Mouse (Mus musculus) cortical plate, adult 2 months (tissue): ENCODE measurements around the gene Zfp963. TPM values are rescaled to one million over a fixed set of nuclear protein-coding genes. Genes with fewer than 3 reads are reported as not detected.

ENCODE experiments used
- H3K27ac ChIP-seq: fragments of 200-500 bp; 2 replicates; pipeline ENCODE4 v1.5.1; 2012; ENCODE audit warnings: low read length, control low read depth, inconsistent platforms; ENCODE audit not compliant: insufficient read depth
- H3K4me1 ChIP-seq: fragments of 200-500 bp; 2 replicates; pipeline ENCODE4 v1.6.1; 2011; ENCODE audit warnings: low read length; ENCODE audit not compliant: control insufficient read depth, insufficient read depth
- H3K4me3 ChIP-seq: fragments of 200-500 bp; 2 replicates; pipeline ENCODE4 v1.5.1; 2011; ENCODE audit warnings: mild to moderate bottlenecking, low read length, control low read depth; ENCODE audit not compliant: insufficient read depth
- CTCF ChIP-seq: fragments of 200-500 bp; IDR thresholded peaks from 2 replicates; pipeline ENCODE4 v1.5.1; 2011; ENCODE audit warnings: mild to moderate bottlenecking, control low read depth, low read length; ENCODE audit not compliant: insufficient read depth; ENCODE audit errors: extremely low read depth
- POLR2A ChIP-seq: fragments of 200-500 bp; IDR thresholded peaks from 2 replicates; pipeline ENCODE4 v1.6.1; 2011; ENCODE audit warnings: mild to moderate bottlenecking, low read length, control low read depth; ENCODE audit not compliant: insufficient read depth; ENCODE audit errors: extremely low read depth
- polyA plus RNA-seq: library from polyadenylated mRNA; depleted of rRNA; stranded (reverse); fragments of >200 nt; gene quantifications from 2 replicates; pipeline ENCODE4 v1.2.3, GENCODE M21; 2012; rRNA removed

Zfp963 gene
- 6.2 and 6.4 TPM in 2 replicates for polyA plus RNA-seq

- Histone ChIP-seq H3K27ac (peak within 1 kb of the TSS; percentile 79), H3K4me3 (peak within 1 kb of the TSS; percentile 50), H3K4me1 (no peaks in the 10 kb centered on the region)
- TF ChIP-seq CTCF: no peak
- peak; percentile 99 for TF ChIP-seq POLR2A
Observed at GRCm38 (mm10) chr8:69749544-69750454, at the start of gene Zfp963. TSS of gene Zfp963 (minus strand) at chr8:69749970.

DNA sequence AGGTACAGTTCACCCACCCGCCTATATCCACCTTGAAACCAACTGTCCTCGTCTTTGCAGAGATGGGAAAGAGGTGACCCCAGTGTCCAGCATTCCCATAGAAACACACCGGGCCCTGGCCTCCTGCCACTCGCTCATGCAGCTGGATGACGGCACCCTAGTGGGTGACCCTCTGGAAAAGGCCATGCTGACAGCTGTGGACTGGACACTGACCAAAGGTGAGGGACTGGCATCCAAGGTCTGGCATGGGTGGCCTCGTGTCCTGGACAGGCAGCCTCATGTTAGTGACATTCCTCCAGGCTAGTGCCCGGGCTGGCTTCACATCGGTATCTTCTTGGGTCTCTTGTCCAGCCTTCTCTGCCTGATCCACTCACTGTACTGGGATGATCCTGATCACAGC lies 49.5 kb upstream of the Zfp963 start:
- no peak overlapping the region for H3K27ac ChIP-seq
- no peak for TF ChIP-seq CTCF
- no peak for TF ChIP-seq POLR2A
- no peak overlapping the region for H3K4me3 ChIP-seq
- no peaks in the 10 kb centered on the region for H3K4me1 ChIP-seq

- TF ChIP-seq POLR2A (no peak), CTCF (no peak)
- H3K4me3 ChIP-seq: no peak overlapping the region
- peaks cover under 1% of the 10 kb centered on the region; the same call in 1 of the 2 replicates for H3K4me1 ChIP-seq
- no peak overlapping the region for H3K27ac ChIP-seq
Observed at GRCm38 (mm10) chr8:69797661-69798060, 47.9 kb upstream of the Zfp963 start.

- TF ChIP-seq POLR2A: no peak
- TF ChIP-seq CTCF: no peak
- no peak overlapping the region for H3K4me3 ChIP-seq
- H3K4me1 ChIP-seq: peaks cover 1% of the 10 kb centered on the region; the same call in 1 of the 2 replicates
- no peak overlapping the region for H3K27ac ChIP-seq
Observed at GRCm38 (mm10) chr8:69796721-69797345, 47.1 kb upstream of the Zfp963 start.

DNA sequence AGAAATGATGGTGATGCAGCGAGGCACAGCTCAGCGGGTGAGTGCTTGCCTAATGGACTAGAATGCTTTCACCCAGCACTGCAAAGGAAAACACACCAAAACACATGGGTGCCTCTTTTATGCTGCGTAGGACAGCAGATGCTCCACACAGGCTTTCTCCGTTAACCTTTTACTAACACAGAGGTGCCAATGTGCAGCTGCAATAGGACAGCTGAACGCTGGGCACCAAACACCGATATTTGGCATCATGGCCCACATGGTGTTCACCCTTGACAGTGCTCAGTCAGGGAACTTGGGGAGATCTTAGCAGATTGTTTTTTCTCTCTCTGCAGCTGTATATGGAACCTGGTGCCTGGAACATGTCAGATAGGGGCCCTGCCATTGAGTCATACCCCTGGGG lies 45.1 kb upstream of the Zfp963 start:
- H3K4me1 ChIP-seq: peaks cover 1% of the 10 kb centered on the region; the same call in 1 of the 2 replicates
- H3K4me3 ChIP-seq: no peak overlapping the region
- no peak overlapping the region for H3K27ac ChIP-seq
- no peak for TF ChIP-seq POLR2A
- TF ChIP-seq CTCF: no peak

GRCm38 (mm10) chr8:69794096-69794495 lies 44.3 kb upstream of the Zfp963 start:
- TF ChIP-seq POLR2A (no peak), CTCF (no peak)
- Histone ChIP-seq H3K4me3 (no peak overlapping the region), H3K27ac (no peak overlapping the region), H3K4me1 (peaks cover 1% of the 10 kb centered on the region; the same call in 1 of the 2 replicates)

DNA sequence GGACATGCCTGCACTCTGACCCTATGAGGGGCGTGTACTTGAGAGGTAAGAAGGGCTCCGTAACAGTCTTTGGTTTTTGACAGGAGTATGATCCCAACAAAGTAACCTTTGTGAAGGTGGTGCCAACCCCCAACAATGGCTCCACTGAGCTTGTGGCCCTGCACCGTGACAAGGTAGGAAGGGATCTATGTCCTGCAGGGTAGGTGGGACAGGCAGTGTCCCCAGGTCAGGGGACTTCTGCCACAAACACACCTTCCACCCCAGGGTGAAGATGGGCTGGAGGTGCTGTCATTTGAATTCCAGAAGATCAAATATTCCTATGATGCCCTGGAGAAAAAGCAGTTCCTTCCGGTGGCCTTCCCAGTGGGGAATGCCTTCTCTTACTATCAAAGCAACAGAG lies 43.9 kb upstream of the Zfp963 start:
- TF ChIP-seq POLR2A (no peak), CTCF (no peak)
- Histone ChIP-seq H3K4me3 (no peak overlapping the region), H3K27ac (no peak overlapping the region), H3K4me1 (peaks cover 1% of the 10 kb centered on the region; the same call in 1 of the 2 replicates)

DNA sequence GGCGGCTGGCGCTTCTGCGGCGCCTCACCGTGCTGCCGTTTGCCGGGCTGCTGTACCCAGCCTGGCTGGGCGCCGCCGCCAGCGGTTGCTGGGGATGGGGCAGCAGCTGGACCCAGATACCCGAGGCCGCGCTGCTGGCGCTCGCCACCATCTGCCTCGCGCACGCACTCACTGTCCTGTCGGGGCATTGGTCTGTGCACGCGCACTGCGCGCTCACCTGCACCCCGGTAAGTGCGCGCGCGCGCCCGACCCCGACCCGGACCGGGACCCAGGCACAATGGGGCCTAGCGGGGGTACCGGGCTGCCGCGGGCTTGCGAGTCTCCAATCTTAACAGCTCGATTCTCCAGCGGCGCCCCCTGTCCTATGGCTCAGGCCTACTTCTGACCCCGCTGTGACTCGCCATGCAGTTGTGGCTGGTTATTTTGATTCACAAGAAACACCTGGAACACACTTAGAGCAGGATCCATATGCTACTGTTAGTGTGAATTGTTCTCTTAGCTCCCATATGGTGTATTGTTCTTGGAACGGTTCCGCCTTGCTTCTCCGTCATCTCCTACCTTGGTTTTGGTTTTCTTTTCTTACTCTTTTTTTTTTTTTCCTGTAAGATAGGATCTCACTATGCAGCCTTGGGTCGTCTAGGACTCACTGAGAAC lies 41.8 kb upstream of the Zfp963 start:
- Histone ChIP-seq H3K4me3 (peak overlapping the region; percentile 96), H3K4me1 (peaks cover 1% of the 10 kb centered on the region; the same call in 1 of the 2 replicates), H3K27ac (peak overlapping the region; percentile 75; the same call in 1 of the 2 replicates)
- TF ChIP-seq CTCF (no peak), POLR2A (no peak)

GRCm38 (mm10) chr8:69790773-69791367 lies 41.1 kb upstream of the Zfp963 start, which contains the start of the genes Atp13a1 and Zfp866:
TSS of gene Atp13a1 (plus strand) at chr8:69791163.
TSS of gene Zfp866 (minus strand) at chr8:69791178.
- Histone ChIP-seq H3K27ac (peak within 1 kb of the TSS; percentile 75), H3K4me3 (peak within 1 kb of the TSS; percentile 96), H3K4me1 (peaks cover 1% of the 10 kb centered on the region; the same call in 1 of the 2 replicates)
- peak; percentile 83 for TF ChIP-seq POLR2A
- no peak for TF ChIP-seq CTCF
